Comparison of ENCODE assay signal across 8 mouse cellular contexts in genomic region chr15:88866934-88867356, GRCm38 (mm10). TPM values are rescaled to one million over a fixed set of nuclear protein-coding genes. Genes with fewer than 3 reads are reported as not detected.
DNase-seq lines count a peak whose midpoint lies in the region; ATAC-seq and TF ChIP-seq lines count a peak whose summit lies in the region.

No protein-coding gene starts in this region.

- TF ChIP-seq CTCF in lung, postnatal 0 days (IDR thresholded peaks at IDR 0.05): no peak
- TF ChIP-seq CTCF in small intestine, adult 2 months (IDR thresholded peaks at IDR 0.05; ENCODE audit: extremely low read depth, insufficient read length, insufficient replicate concordance, low read depth, low read length): no peak

- intact Hi-C loops in left cerebral cortex, postnatal 14 days (cut with DNase I): no loop called here

- ATAC-seq in forebrain, embryonic 11.5 days (replicated peaks; ENCODE audit: low FRiP score): no peak
- ATAC-seq in lung, postnatal 0 days: no peak
- ATAC-seq in intestine, embryonic 15.5 days: no peak

- WGBS in forebrain, embryonic 10.5 days: 55% methylated on average over 7 of the region's 7 CpGs
- 53% methylated on average over 7 of the region's 7 CpGs for WGBS in forebrain, embryonic 11.5 days
- 26% methylated on average over 7 of the region's 7 CpGs for WGBS in lung, postnatal 0 days
- WGBS in intestine, embryonic 15.5 days: 41% methylated on average over 7 of the region's 7 CpGs
- 49% methylated on average over 7 of the region's 7 CpGs for WGBS in small intestine, adult 2 months

- peaks cover 47% of the 10 kb centered on the region for H3K36me3 ChIP-seq in forebrain, embryonic 10.5 days (replicated peaks)
- H3K36me3 ChIP-seq in forebrain, embryonic 11.5 days (ENCODE audit: control insufficient read depth, insufficient read depth, low read length): peaks cover 2% of the 10 kb centered on the region; the same call in 1 of the 2 replicates
- peaks cover 9% of the 10 kb centered on the region; the same call in 1 of the 2 replicates for H3K36me3 ChIP-seq in lung, postnatal 0 days (ENCODE audit: insufficient read depth, low read length)
- H3K36me3 ChIP-seq in intestine, embryonic 15.5 days: peaks cover 11% of the 10 kb centered on the region
- H3K36me3 ChIP-seq in small intestine, adult 2 months (ENCODE audit: control insufficient read depth, insufficient read depth, low read length): peaks cover 22% of the 10 kb centered on the region

- no peak overlapping the region for H3K4me3 ChIP-seq in forebrain, embryonic 10.5 days
- H3K4me3 ChIP-seq in forebrain, embryonic 11.5 days (ENCODE audit: low read depth, low read length): no peak overlapping the region
- H3K4me3 ChIP-seq in lung, postnatal 0 days (ENCODE audit: low read depth, low read length): no peak overlapping the region
- no peak overlapping the region for H3K4me3 ChIP-seq in intestine, embryonic 15.5 days (replicated peaks)
- H3K4me3 ChIP-seq in small intestine, adult 2 months (ENCODE audit: low read depth, low read length): no peak overlapping the region

- no peak for TF ChIP-seq POLR2A in small intestine, adult 2 months (IDR thresholded peaks at IDR 0.05; ENCODE audit: low read depth, low read length)

- DNase-seq in forebrain, embryonic 10.5 days (ENCODE audit: extremely low spot score, low spot score): no peak
- DNase-seq in forebrain, embryonic 11.5 days (ENCODE audit: low spot score): no peak
- DNase-seq in lung, postnatal 0 days (ENCODE audit: low spot score): no peak
- no peak for DNase-seq in lung, postnatal 10 days
- no peak for DNase-seq in urinary bladder, adult 18-20 months (ENCODE audit: low spot score in 2 of 2)
- DNase-seq in left cerebral cortex, postnatal 14 days (ENCODE audit: low spot score in 2 of 2): no peak

- no peaks in the 10 kb centered on the region; the same call in 1 of the 2 replicates for H3K9me3 ChIP-seq in forebrain, embryonic 10.5 days
- no peaks in the 10 kb centered on the region for H3K9me3 ChIP-seq in forebrain, embryonic 11.5 days (ENCODE audit: control insufficient read depth, low read length)
- H3K9me3 ChIP-seq in lung, postnatal 0 days (ENCODE audit: low read length): no peaks in the 10 kb centered on the region
- no peaks in the 10 kb centered on the region for H3K9me3 ChIP-seq in intestine, embryonic 15.5 days

- H3K4me2 ChIP-seq in forebrain, embryonic 11.5 days (ENCODE audit: low read depth, low read length, severe bottlenecking): no peak overlapping the region
- no peak overlapping the region; the same call in 1 of the 2 replicates for H3K4me2 ChIP-seq in lung, postnatal 0 days (replicated peaks; ENCODE audit: low read depth, low read length)
- no peak overlapping the region for H3K4me2 ChIP-seq in intestine, embryonic 15.5 days (replicated peaks)

- H3K4me1 ChIP-seq in forebrain, embryonic 10.5 days: peaks cover 63% of the 10 kb centered on the region
- H3K4me1 ChIP-seq in forebrain, embryonic 11.5 days (replicated peaks; ENCODE audit: control insufficient read depth, insufficient read depth, low read length): peaks cover 14% of the 10 kb centered on the region
- H3K4me1 ChIP-seq in lung, postnatal 0 days (ENCODE audit: insufficient read depth, low read depth, low read length): peaks cover 26% of the 10 kb centered on the region; the same call in 1 of the 2 replicates
- peaks cover 40% of the 10 kb centered on the region for H3K4me1 ChIP-seq in intestine, embryonic 15.5 days (replicated peaks)
- peaks cover 54% of the 10 kb centered on the region for H3K4me1 ChIP-seq in small intestine, adult 2 months (ENCODE audit: control insufficient read depth, insufficient read depth, insufficient read length, low read length)

- TF ChIP-seq EP300 in lung, postnatal 0 days (IDR thresholded peaks at IDR 0.05): no peak

- no peak overlapping the region for H3K9ac ChIP-seq in forebrain, embryonic 11.5 days (ENCODE audit: low read length)
- H3K9ac ChIP-seq in lung, postnatal 0 days (replicated peaks; ENCODE audit: low read depth): no peak overlapping the region
- H3K9ac ChIP-seq in intestine, embryonic 15.5 days: no peak overlapping the region

- no peaks in the 10 kb centered on the region for H3K27me3 ChIP-seq in forebrain, embryonic 10.5 days (ENCODE audit: poor library complexity, severe bottlenecking)
- no peaks in the 10 kb centered on the region for H3K27me3 ChIP-seq in forebrain, embryonic 11.5 days (ENCODE audit: control insufficient read depth, insufficient read depth, low read length)
- no peaks in the 10 kb centered on the region for H3K27me3 ChIP-seq in lung, postnatal 0 days (replicated peaks; ENCODE audit: insufficient read depth, low read length)
- H3K27me3 ChIP-seq in intestine, embryonic 15.5 days (replicated peaks): no peaks in the 10 kb centered on the region
- H3K27me3 ChIP-seq in small intestine, adult 2 months (ENCODE audit: control insufficient read depth, insufficient read depth, low read length): no peaks in the 10 kb centered on the region

- H3K27ac ChIP-seq in forebrain, embryonic 10.5 days: peak overlapping the region; percentile 59
- H3K27ac ChIP-seq in forebrain, embryonic 11.5 days (ENCODE audit: low read depth, low read length): no peak overlapping the region
- peak overlapping the region; percentile 85 for H3K27ac ChIP-seq in lung, postnatal 0 days (ENCODE audit: low read length)
- peak overlapping the region; percentile 68 for H3K27ac ChIP-seq in intestine, embryonic 15.5 days
- H3K27ac ChIP-seq in small intestine, adult 2 months (ENCODE audit: insufficient read depth, low read depth, low read length): peak overlapping the region; percentile 99

RNA-seq across cellular contexts. Expression of gene Pim3, which starts 5.0 kb away (rescaled TPM):
- polyA plus RNA-seq in forebrain, embryonic 10.5 days (2016; fragmentation: Nextera tagmentation; extraction: Ambion mirVana): 40.3 and 43.6 TPM in 2 replicates
- polyA plus RNA-seq in forebrain, embryonic 11.5 days (2014; fragmentation: Nextera tagmentation; extraction: Ambion mirVana): 42.0 and 42.7 TPM in 2 replicates
- polyA plus RNA-seq in lung, postnatal 0 days (2015; fragmentation: Nextera tagmentation; extraction: Ambion mirVana): 66.0 and 69.6 TPM in 2 replicates
- 53.8 and 54.5 TPM in 2 replicates for polyA plus RNA-seq in intestine, embryonic 15.5 days (2015; fragmentation: Nextera tagmentation; extraction: Ambion mirVana)
- polyA plus RNA-seq in small intestine, adult 2 months (2012; rRNA removed): 38.3 and 60.3 TPM in 2 replicates
- total RNA-seq in left cerebral cortex, postnatal 14 days (2021): 10 to 100 TPM; 37.3 to 40.4 TPM

RNA-seq across cellular contexts. Expression of gene Creld2, which starts 47.5 kb away (rescaled TPM):
- polyA plus RNA-seq in forebrain, embryonic 10.5 days (2016; fragmentation: Nextera tagmentation; extraction: Ambion mirVana): 96.5 and 103 TPM in 2 replicates
- polyA plus RNA-seq in forebrain, embryonic 11.5 days (2014; fragmentation: Nextera tagmentation; extraction: Ambion mirVana): 79.4 and 89.4 TPM in 2 replicates
- 62.6 and 76.5 TPM in 2 replicates for polyA plus RNA-seq in lung, postnatal 0 days (2015; fragmentation: Nextera tagmentation; extraction: Ambion mirVana)
- 97.9 and 131 TPM in 2 replicates for polyA plus RNA-seq in intestine, embryonic 15.5 days (2015; fragmentation: Nextera tagmentation; extraction: Ambion mirVana)
- 55.7 and 59.1 TPM in 2 replicates for polyA plus RNA-seq in small intestine, adult 2 months (2012; rRNA removed)
- 10 to 100 TPM; 18.9 to 21.4 TPM for total RNA-seq in left cerebral cortex, postnatal 14 days (2021)

RNA-seq across cellular contexts. Expression of gene Alg12, which starts 47.8 kb away (rescaled TPM):
- polyA plus RNA-seq in forebrain, embryonic 10.5 days (2016; fragmentation: Nextera tagmentation; extraction: Ambion mirVana): 10.6 and 11.4 TPM in 2 replicates
- polyA plus RNA-seq in forebrain, embryonic 11.5 days (2014; fragmentation: Nextera tagmentation; extraction: Ambion mirVana): 10.8 and 13.5 TPM in 2 replicates
- polyA plus RNA-seq in lung, postnatal 0 days (2015; fragmentation: Nextera tagmentation; extraction: Ambion mirVana): 7.2 and 7.9 TPM in 2 replicates
- polyA plus RNA-seq in intestine, embryonic 15.5 days (2015; fragmentation: Nextera tagmentation; extraction: Ambion mirVana): 12.7 and 14.0 TPM in 2 replicates
- polyA plus RNA-seq in small intestine, adult 2 months (2012; rRNA removed): 14.5 and 16.4 TPM in 2 replicates
- 10 to 100 TPM; 10.3 to 12.3 TPM for total RNA-seq in left cerebral cortex, postnatal 14 days (2021)
